Mouse (Mus musculus): ENCODE data around the gene Epb41.

DNA sequence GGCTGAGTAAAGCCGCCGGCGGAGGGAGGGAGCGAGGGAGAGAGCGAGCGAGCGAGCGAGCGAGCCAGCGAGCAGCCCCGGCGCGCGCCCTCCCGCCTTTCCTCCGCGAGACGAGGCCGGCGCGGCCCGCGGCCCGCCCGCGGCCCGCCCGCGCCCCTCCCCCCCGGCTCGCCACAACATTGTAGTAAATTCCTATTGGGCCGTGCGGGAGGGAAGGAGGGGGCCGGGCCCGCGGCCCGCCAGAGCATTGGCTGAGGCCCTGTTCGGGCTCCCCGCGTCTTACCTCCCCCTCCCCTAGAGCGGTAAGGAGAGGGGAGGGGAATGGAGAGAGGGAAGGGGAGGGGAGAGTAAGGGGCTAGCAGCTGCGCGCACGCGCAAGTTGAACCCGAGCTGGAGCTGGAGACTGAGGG lies 26.1 kb downstream of the Epb41 start:
- TF ChIP-seq CTCF (IDR thresholded peaks at IDR 0.05; ENCODE audit: borderline replicate concordance, insufficient read depth, low read length) (no peak), POLR2A (IDR thresholded peaks at IDR 0.05; ENCODE audit: low read depth, low read length) (no peak; the same call in 1 of the 2 replicates)

Data from embryonic fibroblast, embryonic 13.5 days (primary cell).